Mouse (Mus musculus): ENCODE data around the gene Ttc12.

The Ttc12 gene

DNA sequence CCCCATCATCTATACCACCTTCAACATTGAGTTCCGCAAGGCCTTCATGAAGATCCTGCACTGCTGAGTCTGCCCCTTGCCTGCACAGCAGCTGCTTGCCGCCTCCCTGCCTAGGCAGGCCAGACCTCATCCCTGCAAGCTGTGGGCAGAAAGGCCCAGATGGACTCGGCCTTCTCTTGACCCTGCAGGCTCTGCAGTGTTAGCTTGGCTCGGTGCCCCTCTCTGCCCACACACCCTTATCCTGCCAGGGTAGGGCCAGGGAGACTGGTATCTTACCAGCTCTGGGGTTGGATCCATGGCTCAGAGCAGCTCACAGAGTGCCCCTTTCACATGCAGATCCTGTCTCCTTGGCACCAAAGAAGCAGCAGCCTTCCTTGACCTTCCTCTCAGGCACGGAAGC is 79.0 kb downstream of the Ttc12 start:
- in situ Hi-C loops (cut with MboI, MseI) = loop anchor here in 1 of 2 experiments (5.0 kb wide), 1 partner anchor 50 kb away; no protein-coding TSS in a partner anchor

DNA sequence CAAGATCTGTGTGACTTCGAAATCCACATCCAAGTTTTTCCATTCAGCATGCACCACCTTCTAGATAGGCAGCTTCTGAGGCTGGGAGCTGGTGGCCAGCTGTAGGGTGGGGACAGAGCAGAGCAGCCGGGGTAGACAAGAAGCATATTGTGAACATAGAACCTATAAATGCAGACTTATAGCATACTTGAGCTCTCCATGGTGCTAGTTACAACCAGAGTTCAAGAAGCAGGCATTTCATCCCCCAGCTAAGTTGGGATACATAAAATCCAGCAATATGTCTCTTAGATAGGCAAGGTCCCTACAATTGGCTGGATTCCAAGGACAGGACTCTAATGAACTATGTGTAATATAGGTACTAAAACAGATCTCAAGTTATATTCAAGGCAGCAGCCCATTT is 82.3 kb downstream of the Ttc12 start:
- in situ Hi-C loops (cut with MboI, MseI) = no loop called here

DNA sequence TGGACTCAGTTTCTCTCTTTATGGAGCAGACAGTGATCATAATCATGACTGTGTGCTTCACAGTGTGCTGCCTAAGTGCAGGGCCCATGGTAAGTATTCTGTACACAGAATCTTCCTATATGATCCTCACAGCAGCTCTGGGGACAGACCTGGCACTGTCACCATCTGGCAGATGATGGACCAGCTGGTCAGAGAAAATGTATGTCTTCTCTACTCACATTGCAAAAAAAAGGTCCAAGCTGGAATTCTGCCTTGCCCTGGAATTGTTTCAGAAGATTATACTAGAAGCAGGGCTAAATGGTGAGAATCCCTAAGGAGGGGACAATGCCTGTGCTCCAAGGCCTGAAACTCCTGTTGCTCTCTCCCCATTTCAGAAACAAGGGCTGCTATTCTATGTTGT is 90.0 kb downstream of the Ttc12 start:
- in situ Hi-C loops (cut with MboI, MseI) = loop anchor here in 1 of 2 experiments (5.0 kb wide), 1 partner anchor 61 kb away; no protein-coding TSS in a partner anchor

DNA sequence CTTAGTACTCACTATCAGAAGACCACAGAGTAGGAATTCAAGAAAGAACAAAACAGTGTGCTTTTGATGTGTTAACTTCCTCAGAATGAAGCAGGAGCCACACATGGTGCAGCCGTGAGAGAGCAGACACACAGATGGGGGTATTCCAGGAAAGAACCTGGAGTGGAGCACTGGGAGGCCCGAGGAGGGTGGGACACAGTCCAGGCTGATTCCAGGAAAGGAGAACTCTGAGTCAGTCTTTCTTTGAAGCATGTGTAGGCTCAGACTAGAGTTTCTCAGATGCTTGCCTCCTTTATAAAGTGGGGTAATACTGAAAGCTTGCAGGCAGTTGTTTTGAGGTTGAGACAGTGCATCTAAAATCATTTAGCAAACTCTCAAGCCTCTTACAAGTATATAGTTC is 93.8 kb downstream of the Ttc12 start:
- in situ Hi-C loops (cut with MboI, MseI) = no loop called here
